Mouse (Mus musculus): ENCODE data around the gene Zkscan1. TPM values are rescaled to one million over a fixed set of nuclear protein-coding genes. Genes with fewer than 3 reads are reported as not detected.

Zkscan1 gene
- total and polyA plus RNA-seq, 2 experiments from 2014 or later = 11.6 to 40.4 TPM

DNA sequence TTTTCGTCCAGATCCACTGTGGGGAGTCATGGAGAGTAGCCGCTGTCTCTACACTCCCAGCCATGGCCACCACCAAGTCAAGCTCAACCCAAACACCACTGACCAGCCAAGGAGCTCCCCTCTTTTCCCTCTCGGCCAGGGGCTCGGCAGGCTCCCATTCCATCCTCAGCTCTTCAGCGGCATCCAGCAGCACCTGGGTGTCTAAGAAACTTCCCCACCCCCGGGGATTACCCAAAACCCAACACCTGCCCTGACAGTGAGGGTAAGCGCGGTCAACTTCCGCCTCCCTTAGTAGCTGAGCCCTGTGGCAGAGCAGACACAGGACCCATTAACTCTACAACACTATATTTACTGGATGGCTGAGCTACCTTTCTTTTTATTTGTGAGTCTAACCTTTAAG is 3.4 kb upstream of the Zkscan1 start:
- H3K27me3 ChIP-seq (ENCODE audit: insufficient read depth, low read length) = no peaks in the 10 kb centered on the region
- H3K27ac ChIP-seq (ENCODE audit: low read depth, low read length) = no peak overlapping the region
- no peaks in the 10 kb centered on the region for H3K36me3 ChIP-seq (ENCODE audit: insufficient read depth, low read length)
- ATAC-seq (ENCODE audit: low FRiP score) (no peak), DNase-seq (ENCODE audit: low spot score) (no peak)
- no peak overlapping the region for H3K4me3 ChIP-seq (ENCODE audit: low read depth, low read length)
- TF ChIP-seq CTCF (IDR thresholded peaks at IDR 0.05) = no peak
- H3K9me3 ChIP-seq (ENCODE audit: low read length) = no peaks in the 10 kb centered on the region
- no peaks in the 10 kb centered on the region; the same call in 1 of the 2 replicates for H3K4me1 ChIP-seq (ENCODE audit: insufficient read depth, low read length)
- 87% methylated on average over 9 of the region's 9 CpGs for WGBS
- no peak overlapping the region for H3K9ac ChIP-seq (replicated peaks; ENCODE audit: low read length, poor library complexity, severe bottlenecking)
- H3K4me2 ChIP-seq (ENCODE audit: low read depth, low read length, poor library complexity, severe bottlenecking) = no peak overlapping the region

- WGBS = 60% methylated on average over 2 of the region's 2 CpGs
- TF ChIP-seq CTCF (IDR thresholded peaks at IDR 0.05) = no peak
- H3K4me1 ChIP-seq (ENCODE audit: insufficient read depth, low read length) = no peaks in the 10 kb centered on the region; the same call in 1 of the 2 replicates
- DNase-seq (ENCODE audit: low spot score) = no peak
- no peak overlapping the region for H3K9ac ChIP-seq (replicated peaks; ENCODE audit: low read length, poor library complexity, severe bottlenecking)
- no peak overlapping the region for H3K27ac ChIP-seq (ENCODE audit: low read depth, low read length)
- no peak overlapping the region for H3K4me3 ChIP-seq (ENCODE audit: low read depth, low read length)
- H3K4me2 ChIP-seq (ENCODE audit: low read depth, low read length, poor library complexity, severe bottlenecking) = no peak overlapping the region
- H3K27me3 ChIP-seq (ENCODE audit: insufficient read depth, low read length) = no peaks in the 10 kb centered on the region
- ATAC-seq (ENCODE audit: low FRiP score) = no peak
- no peaks in the 10 kb centered on the region for H3K9me3 ChIP-seq (ENCODE audit: low read length)
- H3K36me3 ChIP-seq (ENCODE audit: insufficient read depth, low read length) = no peaks in the 10 kb centered on the region
Observed at GRCm38 (mm10) chr5:138083318-138083900, 1.5 kb upstream of the Zkscan1 start.

DNA sequence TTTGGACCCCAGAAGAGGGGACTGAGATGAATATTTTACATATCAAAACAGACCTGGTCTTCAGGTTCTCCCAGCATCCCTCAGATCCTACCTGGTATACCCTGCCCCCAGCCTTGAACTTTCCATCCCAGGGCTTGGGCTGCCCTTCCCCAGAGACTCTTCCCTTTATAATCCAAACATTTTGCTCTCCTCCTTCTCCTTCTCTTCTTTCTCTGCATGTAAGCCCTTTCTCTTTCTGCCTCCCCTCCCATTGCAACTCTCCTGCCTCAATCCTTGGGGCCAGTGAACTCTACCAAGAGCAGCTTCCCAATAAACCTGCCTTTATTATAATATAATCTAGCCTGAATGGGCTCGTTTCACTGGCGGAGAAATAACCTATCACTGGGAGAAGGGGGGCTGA is 948 bp upstream of the Zkscan1 start:
- Histone ChIP-seq H3K4me1 (ENCODE audit: insufficient read depth, low read length) (no peaks in the 10 kb centered on the region; the same call in 1 of the 2 replicates), H3K4me3 (ENCODE audit: low read depth, low read length) (no peak overlapping the region), H3K4me2 (ENCODE audit: low read depth, low read length, poor library complexity, severe bottlenecking) (no peak overlapping the region), H3K27me3 (ENCODE audit: insufficient read depth, low read length) (no peaks in the 10 kb centered on the region), H3K9ac (replicated peaks; ENCODE audit: low read length, poor library complexity, severe bottlenecking) (no peak overlapping the region), H3K27ac (ENCODE audit: low read depth, low read length) (no peak overlapping the region), H3K9me3 (ENCODE audit: low read length) (no peaks in the 10 kb centered on the region), H3K36me3 (ENCODE audit: insufficient read depth, low read length) (no peaks in the 10 kb centered on the region)
- ATAC-seq (ENCODE audit: low FRiP score) (no peak), DNase-seq (ENCODE audit: low spot score) (no peak)
- 84% methylated on average over 2 of the region's 2 CpGs for WGBS
- no peak for TF ChIP-seq CTCF (IDR thresholded peaks at IDR 0.05)

DNA sequence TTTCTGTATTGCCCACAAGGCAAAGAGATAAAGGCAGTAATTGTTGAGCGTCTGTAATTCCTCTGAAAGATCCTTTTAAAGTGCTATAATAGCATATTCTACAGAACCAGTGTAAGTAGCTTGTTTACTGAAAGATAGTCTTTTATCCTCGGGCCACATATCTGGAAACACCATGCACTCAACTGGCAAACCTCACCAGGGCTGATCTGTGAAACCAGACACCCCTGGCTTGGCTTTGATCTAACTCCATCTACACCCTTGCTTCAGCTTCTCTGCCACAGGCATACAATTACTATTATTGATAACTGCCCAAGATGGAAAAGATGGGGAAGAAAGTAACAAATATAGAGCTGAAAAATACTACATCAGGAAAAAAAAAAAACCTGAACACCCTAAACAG is 377 bp upstream of the Zkscan1 start:
- no peak overlapping the region for H3K27ac ChIP-seq (ENCODE audit: low read depth, low read length)
- no peak for ATAC-seq (ENCODE audit: low FRiP score)
- no peaks in the 10 kb centered on the region for H3K36me3 ChIP-seq (ENCODE audit: insufficient read depth, low read length)
- H3K4me1 ChIP-seq (ENCODE audit: insufficient read depth, low read length) = no peaks in the 10 kb centered on the region; the same call in 1 of the 2 replicates
- H3K9me3 ChIP-seq (ENCODE audit: low read length) = no peaks in the 10 kb centered on the region
- peak overlapping the region; percentile 34; the same call in 1 of the 2 replicates for H3K4me2 ChIP-seq (ENCODE audit: low read depth, low read length, poor library complexity, severe bottlenecking)
- 0 out of 2 replicates have a peak overlapping the region, but pooled peaks have one; percentile 13 for H3K9ac ChIP-seq (replicated peaks; ENCODE audit: low read length, poor library complexity, severe bottlenecking)
- DNase-seq (ENCODE audit: low spot score) = no peak
- H3K27me3 ChIP-seq (ENCODE audit: insufficient read depth, low read length) = no peaks in the 10 kb centered on the region
- TF ChIP-seq CTCF (IDR thresholded peaks at IDR 0.05) = no peak
- peak overlapping the region; percentile 95; the same call in 1 of the 2 replicates for H3K4me3 ChIP-seq (ENCODE audit: low read depth, low read length)
- WGBS = 65% methylated on average over 2 of the region's 2 CpGs

GRCm38 (mm10) chr5:138085421-138085911 is 582 bp downstream of the Zkscan1 start:
- DNase-seq (ENCODE audit: low spot score) = peak; percentile 36
- Histone ChIP-seq H3K9me3 (ENCODE audit: low read length) (no peaks in the 10 kb centered on the region), H3K36me3 (ENCODE audit: insufficient read depth, low read length) (no peaks in the 10 kb centered on the region), H3K27me3 (ENCODE audit: insufficient read depth, low read length) (no peaks in the 10 kb centered on the region), H3K27ac (ENCODE audit: low read depth, low read length) (peak overlapping the region; percentile 92), H3K4me3 (ENCODE audit: low read depth, low read length) (peak overlapping the region; percentile 95), H3K9ac (replicated peaks; ENCODE audit: low read length, poor library complexity, severe bottlenecking) (peak overlapping the region; percentile 99), H3K4me2 (ENCODE audit: low read depth, low read length, poor library complexity, severe bottlenecking) (peak overlapping the region; percentile 60), H3K4me1 (ENCODE audit: insufficient read depth, low read length) (no peaks in the 10 kb centered on the region; the same call in 1 of the 2 replicates)
- peak; percentile 29; the same call in 1 of the 2 replicates for ATAC-seq (ENCODE audit: low FRiP score)
- under 1% methylated on average over 18 of the region's 18 CpGs for WGBS
- TF ChIP-seq CTCF (IDR thresholded peaks at IDR 0.05) = no peak

DNA sequence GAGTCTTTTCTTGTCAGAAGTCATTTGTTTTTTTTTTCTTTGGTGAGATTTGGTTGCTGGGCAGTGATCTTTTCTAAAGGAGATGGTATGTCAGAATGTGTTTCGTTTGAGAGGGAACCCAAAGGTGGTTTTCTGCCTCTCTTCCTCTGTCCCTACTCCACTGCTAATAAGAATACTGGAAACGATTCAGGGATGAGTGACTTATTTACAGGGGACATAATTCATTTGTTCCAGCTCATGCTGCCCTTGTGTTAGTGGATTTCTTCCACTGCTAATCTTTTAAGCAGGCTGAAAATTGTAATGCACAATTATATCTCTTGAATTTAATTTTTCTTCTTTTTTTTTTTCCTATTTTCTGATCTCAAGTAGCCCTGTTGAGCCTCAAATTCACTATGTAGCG is 2.0 kb downstream of the Zkscan1 start:
- Histone ChIP-seq H3K27ac (ENCODE audit: low read depth, low read length) (no peak overlapping the region), H3K9ac (replicated peaks; ENCODE audit: low read length, poor library complexity, severe bottlenecking) (no peak overlapping the region), H3K36me3 (ENCODE audit: insufficient read depth, low read length) (no peaks in the 10 kb centered on the region), H3K4me3 (ENCODE audit: low read depth, low read length) (peak overlapping the region; percentile 95; the same call in 1 of the 2 replicates), H3K9me3 (ENCODE audit: low read length) (no peaks in the 10 kb centered on the region), H3K4me2 (ENCODE audit: low read depth, low read length, poor library complexity, severe bottlenecking) (peak overlapping the region; percentile 60), H3K27me3 (ENCODE audit: insufficient read depth, low read length) (no peaks in the 10 kb centered on the region), H3K4me1 (ENCODE audit: insufficient read depth, low read length) (no peaks in the 10 kb centered on the region; the same call in 1 of the 2 replicates)
- TF ChIP-seq CTCF (IDR thresholded peaks at IDR 0.05) = no peak
- WGBS = 62% methylated on average over 3 of the region's 3 CpGs
- no peak for DNase-seq (ENCODE audit: low spot score)
- ATAC-seq (ENCODE audit: low FRiP score) = no peak

Measured in midbrain, postnatal 0 days (tissue).